Mouse (Mus musculus) lung, postnatal 10 days (tissue): ENCODE results near the gene Klhl30.

Experiments
- DNase-seq: peaks from one replicate; pipeline ENCODE4 v3.0.0; 2021

Gene Klhl30

DNA sequence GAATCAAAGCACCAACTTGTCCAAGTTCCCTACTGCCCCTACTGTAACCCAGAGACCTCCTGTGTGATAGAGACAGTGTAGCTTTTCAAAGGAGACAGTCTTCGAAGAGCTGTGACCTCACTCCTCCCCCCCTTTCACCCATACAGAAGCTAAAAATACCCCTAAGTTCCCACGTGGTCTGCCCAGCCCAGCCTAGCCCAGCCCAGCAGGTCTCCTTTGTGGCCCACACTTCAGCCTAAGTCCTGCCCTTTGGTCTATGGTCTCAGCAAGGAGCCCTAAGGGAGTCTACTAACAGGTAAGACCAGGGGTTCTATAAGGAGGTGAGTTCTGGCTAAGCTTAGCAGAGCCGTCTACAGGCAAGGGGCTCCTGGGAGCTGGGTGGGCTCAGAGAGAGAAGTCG is at the start of gene Klhl30:
TSS of gene Klhl30 (plus strand) at position 176 of the 400 bp plus-strand sequence.
- no peak for DNase-seq

DNA sequence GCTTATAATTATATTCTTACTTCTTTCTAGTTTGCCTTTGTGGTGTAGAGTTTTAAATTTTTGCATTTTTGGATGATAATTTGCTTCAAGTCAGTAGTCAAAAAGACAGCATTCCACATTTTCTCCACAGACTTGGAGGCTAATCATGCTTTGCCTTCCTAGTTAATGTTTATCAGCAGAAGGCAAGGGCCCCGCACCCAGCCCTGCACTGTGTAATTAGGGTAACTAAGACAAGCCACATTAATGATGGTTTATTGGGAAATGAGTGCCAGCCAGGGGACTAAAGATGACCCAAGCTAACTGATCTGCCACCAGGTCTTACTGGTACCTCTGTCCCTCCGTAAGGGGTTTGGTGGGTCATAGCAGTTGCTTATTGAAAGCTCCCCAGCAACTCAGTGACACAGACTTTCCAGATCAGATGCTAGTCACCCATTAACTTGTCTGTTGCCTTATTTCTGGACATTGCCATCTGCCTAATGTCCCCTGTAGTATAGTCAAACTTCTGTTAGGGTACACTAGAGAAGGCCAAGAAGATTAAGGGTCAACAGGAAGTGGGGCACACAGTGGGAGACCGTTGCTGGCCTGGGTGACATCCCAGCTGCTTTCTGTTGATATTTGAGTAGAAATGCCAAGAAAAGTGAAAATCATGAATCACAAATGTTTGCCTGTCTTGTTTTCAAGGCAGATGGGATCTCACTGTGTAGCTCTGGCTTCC is 49.5 kb upstream of the Klhl30 start:
- DNase-seq: peak; percentile 53

DNA sequence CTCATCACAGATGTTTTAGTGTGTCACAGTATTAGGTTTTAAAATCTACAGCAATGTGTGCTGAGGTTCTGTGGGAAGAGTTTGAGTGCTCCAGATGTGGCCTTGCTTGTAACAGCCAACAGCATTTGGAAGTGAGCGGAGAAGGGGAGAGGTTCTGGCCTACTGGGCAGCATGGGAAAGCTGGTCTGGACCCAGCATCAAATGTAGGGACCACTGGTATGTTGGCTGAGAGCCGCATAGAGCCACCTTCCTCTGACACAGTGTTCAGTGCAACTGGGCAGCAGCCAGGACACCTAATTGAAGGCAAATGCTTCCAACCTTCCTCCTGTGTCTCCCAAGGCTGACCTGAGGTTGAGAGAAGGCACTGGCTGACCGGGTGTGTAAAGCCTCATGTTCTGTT is 48.8 kb upstream of the Klhl30 start:
- peak; percentile 56 for DNase-seq

DNA sequence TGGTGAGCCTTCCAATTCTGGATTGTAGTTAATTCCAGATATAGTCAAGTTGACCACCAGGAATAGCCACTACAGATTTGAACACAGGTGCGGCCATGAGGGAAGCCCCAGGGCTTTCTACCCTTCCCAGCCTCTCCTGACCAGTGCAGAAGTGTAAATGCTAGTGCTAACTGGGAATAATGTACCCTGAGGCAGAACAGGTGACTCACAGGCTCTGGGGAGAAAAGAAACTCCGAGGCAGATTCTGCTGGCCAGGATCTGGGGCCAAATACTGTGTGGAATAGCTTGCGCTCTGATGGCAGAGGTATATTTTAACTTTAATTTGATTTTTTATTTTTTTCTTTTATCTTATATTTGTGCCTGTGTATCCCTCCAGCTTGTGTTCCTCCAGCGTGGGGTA is 46.2 kb upstream of the Klhl30 start:
- DNase-seq: no peak

DNA sequence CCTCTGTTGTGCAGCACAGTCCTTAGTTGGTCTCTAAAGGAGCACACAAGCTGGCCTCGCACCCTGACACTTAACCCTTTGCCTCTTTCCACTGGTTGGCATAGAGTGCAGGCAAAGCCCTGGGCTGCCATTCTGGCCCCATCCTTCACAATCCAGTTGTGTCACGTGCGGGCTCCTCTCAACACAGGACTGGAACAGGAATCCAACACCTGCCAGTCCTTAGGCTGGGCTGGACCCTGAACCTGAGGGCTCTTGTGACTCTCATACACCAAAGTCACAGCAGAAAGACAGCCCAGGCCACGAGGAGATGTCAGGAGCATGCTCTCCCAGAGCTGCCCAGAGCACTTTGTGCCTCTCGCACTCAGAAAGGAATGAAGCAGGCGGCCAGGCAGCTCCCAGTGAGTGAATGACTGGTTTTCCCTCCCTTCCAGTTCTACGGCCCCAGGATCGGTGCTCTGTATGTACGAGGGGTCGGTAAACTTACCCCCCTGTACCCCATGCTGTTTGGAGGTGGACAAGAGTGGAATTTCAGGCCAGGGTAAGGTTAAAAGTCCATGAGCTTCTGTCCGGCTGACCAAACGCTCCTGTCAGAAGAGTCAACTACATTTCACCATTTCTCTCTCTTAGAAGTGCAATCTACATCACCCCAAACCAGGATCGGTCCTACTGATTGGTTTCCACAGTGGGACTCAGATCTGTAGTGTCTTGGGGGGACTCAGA is 41.3 kb upstream of the Klhl30 start:
- no peak for DNase-seq

DNA sequence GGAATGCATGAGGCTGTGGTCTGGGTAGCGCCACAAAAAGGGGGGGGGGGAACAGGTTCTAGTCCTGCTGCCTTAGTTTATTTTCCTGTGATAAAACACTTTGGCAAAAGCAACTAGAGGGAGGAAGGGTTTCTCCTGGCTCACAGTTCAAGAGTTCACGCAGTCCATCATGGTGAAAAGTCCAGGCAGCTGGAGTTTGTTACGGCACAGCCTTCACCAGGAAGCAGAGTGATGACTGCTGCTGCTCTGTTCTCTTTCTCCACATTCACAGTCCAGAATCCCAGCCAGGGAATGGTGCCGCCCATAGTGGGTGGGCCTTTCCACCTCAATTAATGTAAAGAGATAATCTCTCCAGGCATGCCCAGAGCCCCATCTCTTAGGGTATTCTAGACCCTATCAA is 38.5 kb upstream of the Klhl30 start:
- peak; percentile 28 for DNase-seq

DNA sequence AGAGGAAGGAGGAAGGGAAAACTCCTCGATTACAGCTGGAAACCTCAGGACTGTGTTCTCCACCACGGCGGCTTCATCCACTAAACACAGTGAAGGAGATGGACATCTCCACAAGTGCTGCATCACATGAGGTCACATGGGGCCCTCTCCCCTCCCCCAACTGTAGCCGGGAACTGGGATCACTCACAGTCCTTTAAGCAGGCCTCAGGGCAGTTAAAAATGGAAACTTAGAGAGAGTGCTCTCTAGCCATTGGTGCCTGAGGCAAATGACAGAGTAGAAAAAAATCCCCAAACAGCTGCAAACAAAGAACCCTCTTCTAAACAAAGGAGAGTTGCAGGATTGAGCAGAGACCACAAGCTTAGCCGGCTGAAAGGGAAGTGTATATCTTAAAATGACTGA is 37.6 kb upstream of the Klhl30 start:
- DNase-seq: peak; percentile 56

DNA sequence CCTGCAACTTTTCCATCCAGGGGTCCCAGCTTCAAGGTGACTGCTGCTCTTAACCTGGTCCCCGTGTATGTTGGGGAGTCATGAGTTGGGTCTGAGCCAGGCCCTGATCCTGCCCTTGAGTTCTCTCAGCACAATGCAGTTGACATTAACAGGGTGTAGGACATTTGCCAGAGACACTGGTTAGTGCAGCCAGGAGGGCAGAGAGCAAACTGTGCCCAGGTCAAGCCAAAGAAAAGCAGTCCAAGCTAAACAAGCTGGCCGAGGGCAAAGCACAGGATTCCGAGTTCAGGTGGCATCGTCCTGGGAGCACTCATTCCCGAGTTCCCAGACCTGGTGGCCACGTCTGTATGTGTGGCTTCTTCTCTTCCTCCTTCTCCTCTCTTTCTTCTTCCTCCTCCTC is 33.2 kb upstream of the Klhl30 start:
- no peak for DNase-seq

DNA sequence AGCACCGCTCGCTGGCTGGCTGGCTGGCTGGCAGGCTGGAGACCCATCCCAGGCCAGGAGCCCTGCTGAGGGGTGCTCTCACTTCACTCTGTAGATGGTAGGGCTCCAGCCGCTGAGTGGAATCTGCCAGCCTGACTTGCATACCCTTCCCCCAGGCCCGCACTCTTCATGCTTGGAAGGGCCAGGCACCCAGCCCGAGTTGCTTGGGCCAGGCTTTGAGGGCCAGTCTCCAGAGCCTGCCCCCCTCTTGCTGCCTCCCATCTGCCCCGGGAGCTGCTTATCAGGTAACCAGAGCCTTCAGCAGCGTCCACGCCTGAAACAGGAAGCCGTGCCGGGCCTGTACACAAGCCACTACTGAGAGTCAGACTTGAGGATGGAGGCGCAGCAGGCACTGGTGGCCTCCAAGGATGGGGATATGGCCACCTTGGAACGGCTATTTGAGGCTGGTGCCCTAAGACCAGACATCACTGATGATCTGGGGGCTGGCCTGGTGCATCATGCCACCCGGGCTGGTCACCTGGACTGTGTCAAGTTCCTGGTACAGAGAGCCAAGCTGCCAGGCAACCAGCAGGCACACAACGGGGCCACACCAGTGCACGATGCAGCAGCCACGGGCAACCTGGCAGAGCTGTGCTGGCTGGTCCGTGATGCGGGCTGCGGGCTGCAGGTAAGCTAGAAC is 28.9 kb upstream of the Klhl30 start, which contains the start of gene Espnl:
TSS of gene Espnl (plus strand) at position 316 of the 679 bp plus-strand sequence.
- no peak for DNase-seq

DNA sequence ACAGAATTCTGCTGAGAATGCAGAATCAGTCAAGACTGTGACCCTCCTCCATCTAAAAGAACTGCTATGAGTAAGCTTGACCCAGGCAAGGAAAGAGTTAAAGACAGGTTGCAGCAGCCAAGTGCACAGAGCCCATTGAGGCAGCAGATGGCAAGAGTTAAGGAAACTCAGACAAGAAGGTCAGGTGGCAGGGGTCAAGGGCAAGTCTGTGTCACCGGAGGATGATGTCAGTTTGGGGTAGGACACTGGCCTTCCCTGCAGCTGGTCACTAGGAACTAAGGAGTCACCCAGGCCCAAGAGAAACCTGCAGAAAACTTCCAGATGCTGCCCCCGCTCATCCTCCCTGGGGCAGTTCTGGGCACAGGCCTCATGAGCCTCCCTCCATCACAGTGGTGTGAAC is 26.2 kb upstream of the Klhl30 start:
- DNase-seq: no peak

DNA sequence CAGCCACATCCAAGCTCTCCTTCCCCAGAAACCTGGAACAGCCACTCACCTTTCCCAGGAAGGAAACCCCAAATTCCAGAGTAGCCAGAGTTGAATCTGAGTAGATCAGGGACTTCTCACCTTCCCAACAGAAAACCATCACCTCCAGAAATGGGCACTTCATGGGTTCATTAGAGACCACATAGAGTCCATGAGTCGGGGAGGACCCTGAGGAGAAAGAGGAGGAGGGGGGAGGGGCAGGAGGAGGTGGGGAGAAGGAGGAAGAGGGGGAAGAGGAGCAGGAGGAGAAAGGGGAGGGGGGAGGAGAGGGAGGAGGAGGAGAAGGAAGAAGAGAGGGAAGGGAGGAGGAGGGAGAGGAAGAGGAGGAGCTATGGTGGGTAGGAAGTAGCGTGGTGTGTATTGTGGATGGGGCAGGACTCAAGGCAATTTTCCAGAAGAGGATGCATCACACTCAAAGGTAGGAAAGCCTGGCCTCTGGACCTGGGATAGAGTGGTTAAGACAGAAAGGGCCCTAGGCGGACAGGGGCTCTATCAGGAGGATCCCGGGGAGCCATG is 25.3 kb upstream of the Klhl30 start:
- DNase-seq: no peak

DNA sequence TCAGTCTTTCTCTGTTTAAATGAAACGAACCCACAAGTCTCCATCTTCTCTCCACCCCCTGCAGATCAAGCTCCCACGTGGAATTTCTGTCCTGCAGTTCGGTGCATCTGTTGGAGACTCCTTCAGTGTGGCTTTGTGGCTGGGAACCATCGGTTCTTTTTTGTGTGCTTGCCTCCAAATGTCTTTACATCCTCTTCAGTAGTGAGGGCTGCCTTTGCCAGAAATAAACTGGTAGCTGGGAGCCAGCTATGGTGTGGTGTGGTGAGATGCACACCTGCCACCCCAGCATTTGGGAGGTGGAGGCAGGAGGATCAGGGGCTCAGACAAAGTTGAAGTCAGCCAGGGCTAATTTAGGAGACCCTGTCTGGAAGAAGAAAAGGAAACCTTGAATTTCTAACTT is 18.7 kb upstream of the Klhl30 start:
- DNase-seq: no peak

DNA sequence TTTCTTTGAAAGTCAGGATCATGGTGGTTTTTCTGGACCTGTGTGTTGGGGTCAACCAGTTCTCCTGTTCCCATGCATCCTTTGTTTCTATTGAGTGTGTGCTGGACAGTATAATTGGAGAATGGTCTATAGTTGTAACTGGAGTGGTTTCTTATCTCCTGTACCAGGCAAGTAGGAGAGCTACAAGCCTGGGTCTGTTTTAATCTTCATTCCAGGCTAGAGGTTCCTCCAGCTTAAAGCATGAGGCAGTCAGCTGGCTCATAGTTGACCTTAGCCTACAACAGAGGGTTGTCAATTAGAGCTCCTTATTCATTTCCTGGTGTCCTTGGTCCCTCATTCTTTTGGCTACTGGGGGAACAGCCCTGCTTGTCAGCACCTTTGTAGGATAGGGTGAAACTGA is 17.2 kb upstream of the Klhl30 start:
- no peak for DNase-seq

DNA sequence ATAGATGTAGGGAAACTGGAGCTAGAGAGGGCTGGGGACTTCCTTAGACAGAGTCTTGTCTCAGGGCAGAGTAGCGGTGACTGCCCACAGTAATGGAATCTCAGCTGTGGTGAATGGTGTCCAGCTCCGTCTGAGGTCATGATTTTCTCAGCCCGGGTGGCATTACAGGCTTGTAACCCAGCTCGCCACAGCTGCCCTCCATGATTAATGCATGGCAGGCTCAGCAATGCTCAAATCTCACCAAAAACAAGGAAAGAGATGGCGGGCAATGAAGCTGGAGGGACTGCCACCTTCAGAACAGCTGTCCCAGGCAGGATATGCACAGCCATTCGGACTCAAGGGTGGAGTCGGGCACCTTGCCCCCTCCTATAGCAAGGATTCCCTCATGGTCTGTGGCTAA is 13.5 kb upstream of the Klhl30 start:
- no peak for DNase-seq

DNA sequence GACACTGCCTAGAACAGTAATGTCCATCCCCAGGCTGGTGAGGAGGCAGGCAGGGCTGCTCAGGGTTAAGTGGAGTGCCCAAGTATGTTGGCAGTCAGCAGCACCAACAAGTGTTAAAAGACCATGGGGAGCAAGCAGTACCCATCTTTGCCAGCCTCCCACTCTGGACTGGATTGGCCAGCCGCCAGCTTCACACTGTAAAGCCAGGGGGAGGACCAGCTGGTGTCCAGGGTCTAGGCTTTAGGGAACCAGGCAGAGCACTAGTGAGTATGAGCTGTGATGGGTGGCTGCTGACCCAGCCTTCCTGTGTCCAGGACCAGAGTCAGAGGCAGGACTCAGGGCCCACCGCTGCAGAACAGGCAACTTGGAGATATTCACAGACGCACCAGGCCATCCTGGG is 6.8 kb upstream of the Klhl30 start:
- no peak for DNase-seq

DNA sequence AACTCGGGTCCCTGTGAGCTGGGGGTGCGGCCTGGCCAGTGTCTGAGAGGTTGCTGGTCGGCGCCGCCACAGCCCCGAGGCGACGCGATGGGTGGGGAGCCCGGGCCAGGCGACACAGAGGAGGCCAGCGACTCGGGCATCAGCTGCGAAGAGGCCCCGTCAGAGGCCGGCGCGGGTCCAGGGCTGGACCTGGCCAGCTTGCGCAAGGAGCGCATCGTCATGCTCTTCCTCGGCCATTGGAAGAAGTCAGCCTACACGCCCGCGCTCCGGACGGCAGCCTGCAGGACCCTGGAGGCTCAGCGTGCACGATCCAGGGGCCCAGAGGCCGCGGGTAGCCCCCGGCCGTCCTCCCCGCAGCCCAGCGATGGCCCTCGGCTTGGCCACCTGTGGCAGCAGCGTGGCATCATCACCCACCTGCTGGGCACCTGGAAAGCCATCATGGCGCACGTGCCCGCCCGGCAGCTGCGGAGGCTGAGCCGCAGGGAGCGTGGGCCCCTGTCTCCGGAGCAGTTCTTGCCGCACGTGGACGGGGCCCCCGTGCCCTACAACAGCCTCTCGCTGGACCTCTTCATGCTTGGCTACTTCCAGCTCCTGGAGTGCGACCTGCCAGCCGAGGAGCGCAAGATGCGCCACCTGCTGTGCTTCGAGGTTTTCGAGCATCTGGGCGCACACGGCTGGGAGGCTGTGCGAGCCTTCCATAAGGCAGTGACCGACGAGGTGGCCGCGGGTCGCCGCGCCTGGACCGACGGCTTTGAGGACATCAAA is 5.7 kb upstream of the Klhl30 start:
- peak; percentile 29 for DNase-seq

DNA sequence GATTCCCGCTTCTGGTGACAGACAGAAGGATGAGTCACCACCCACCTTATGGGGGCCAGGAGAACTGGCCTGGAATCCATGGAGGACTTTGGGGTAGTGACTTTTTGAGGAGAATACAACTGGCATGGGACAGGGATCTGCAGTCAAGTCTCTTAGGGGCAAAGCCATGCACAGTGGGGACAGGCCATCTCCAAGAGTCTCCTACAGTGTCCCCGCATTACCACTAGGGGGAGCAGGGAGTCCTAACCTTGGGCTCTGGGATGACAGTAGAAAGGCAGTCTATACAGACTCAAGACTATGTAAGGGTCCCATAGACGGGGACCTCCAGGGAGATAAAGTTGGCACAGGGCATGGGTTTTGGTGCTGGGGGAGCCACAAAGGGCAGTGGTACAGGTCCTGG is 3.9 kb upstream of the Klhl30 start:
- peak; percentile 81 for DNase-seq

DNA sequence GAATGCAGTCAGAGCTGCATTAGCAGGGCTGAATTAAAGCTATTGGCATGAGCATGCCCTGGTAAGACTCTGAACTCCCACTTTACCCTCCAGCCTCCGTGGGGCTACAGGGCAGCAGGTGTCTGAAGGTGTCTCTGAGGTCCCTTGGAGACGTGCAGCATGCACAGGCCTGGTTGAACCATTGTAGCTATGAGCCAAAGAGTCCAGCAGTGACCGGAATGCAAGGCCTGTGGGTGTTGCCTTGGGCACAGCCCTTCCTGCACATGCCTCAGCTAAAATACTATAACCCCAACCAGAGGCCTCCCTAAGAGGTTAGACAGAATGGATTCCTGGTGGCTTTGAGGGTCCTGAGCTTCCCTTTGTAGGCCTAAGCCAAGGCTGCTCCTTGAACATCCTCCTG is 433 bp downstream of the Klhl30 start:
- no peak for DNase-seq

DNA sequence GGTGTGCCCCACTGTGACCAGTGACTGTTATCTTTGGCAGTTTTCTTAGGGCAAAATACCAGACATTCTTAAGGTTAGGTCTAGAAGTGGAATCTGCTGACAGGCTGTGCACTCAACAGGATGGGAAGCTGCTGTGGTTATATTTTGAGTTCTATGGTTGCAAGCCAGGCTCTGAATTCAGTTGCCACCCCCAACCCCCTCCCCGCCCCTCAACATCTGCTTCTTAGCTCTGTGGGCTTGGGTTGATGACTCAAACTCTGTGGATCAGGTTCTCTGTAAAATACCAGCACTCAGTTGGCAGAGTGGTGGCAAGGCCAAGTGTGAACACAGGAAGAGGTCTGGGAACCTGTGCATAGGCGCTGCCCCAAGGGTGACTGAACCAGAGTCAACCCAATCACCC is 1.5 kb downstream of the Klhl30 start:
- no peak for DNase-seq

DNA sequence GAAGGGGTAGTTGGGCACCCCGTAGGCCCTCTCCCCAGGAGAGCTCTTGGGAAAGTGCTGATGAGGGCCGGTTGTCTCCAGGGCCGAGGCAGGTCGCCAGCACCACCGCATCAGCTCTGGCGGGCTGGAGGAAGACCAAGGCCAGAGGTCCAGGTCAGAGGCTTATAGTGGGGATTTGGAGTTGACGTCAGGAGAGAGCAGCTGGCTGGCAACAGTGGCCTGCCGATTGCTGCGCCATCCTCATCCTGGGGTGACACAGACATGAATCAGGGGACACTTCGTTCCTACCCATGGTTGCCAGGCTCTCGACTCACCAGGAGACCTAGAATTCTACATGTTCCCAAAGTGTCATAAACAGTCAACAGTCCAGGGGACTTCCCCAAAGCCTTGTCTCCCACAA is 5.3 kb downstream of the Klhl30 start:
- DNase-seq: no peak

DNA sequence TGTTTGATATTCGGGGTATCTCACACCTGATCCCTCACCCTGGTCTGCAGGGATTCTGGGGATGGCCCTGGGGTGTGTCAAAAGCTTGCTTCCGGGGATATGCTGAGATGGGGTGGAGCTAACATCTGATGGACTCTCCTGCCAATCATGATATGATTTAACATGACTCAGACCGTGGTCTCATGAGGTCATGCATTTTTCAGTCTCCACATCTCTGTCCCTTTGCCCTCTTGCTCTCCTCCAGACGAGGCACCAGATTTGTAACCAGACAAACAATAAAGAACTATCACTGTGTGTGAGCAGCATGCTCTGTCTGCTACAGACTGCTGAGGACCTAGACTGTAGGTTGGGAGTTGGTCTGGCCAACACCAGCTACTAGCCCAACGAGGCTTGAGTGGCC is 11.3 kb downstream of the Klhl30 start:
- DNase-seq: no peak

DNA sequence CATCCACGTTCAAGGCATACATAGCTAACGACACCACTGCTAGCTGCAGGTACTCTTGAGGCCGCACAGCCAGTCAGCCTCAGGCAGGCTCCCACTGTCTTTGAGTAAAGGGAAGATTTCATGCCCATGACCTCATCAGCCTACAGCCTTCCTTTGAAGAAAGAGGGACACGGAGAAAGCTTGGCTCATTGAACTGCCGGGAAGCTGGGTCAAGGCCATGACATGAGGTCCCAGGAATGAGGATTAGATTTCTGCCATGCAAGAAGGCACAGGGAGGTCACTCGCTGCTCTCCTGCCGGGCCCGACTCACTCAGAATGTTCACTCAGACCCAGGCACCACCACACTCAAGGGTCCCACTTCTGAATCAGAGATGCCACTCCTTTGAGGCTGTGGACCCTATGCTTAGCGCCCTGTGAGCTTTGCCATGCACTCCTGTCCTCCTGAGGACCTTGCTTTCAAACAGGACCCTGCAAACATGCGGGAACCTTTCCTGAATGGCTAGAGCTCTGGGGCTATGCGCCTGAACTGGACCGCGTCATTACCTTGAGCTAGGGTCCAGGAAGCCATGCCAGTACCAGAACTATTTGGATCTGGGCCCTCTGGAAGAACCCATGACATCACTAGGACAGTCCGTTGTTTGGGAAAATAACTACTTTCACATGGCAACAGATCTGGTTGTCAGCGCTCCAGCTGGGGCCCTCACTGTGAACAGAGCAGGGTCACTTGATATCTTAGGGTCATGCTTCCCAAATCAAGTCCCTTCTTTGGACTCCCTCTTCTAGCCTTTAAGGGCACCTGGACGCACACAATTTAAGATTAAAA is 14.2 kb downstream of the Klhl30 start:
- DNase-seq: no peak
